Mouse (Mus musculus) hindbrain, postnatal 0 days (tissue): ENCODE results near the gene Dctn3. TPM values are rescaled to one million over a fixed set of nuclear protein-coding genes. Genes with fewer than 3 reads are reported as not detected.
"Not testable (repeated sequence)": the region's sequence is repeated elsewhere in the genome, so short reads cannot be mapped to it uniquely, and the experiment has no call there.

ENCODE experiments used
- ATAC-seq: fragments of 200-750 bp; cut with Nextera tagmentation; 2 replicates; pipeline ENCODE4 v1.8.0; 2017; ENCODE audit warnings: mild to moderate bottlenecking, moderate TSS enrichment, moderate library complexity
- DNase-seq: peaks from one replicate; pipeline ENCODE4 v3.0.0-alpha.2; 2015; ENCODE audit warnings: low spot score
- H3K27ac ChIP-seq: fragments of 300-500 bp; sonication (generic); 2 replicates; pipeline ENCODE4 v1.5.1; 2014; ENCODE audit warnings: mild to moderate bottlenecking
- H3K27me3 ChIP-seq: fragments of 300-500 bp; sonication (generic); 2 replicates; pipeline ENCODE4 v1.6.1; 2014; ENCODE audit warnings: low read length, mixed read lengths; ENCODE audit not compliant: insufficient read depth
- H3K36me3 ChIP-seq: fragments of 300-500 bp; sonication (generic); 2 replicates; pipeline ENCODE4 v1.6.1; 2014; ENCODE audit warnings: low read length, mixed read lengths; ENCODE audit not compliant: insufficient read depth
- H3K4me1 ChIP-seq: fragments of 300-500 bp; sonication (generic); 2 replicates; pipeline ENCODE4 v1.6.1; 2014; ENCODE audit warnings: antibody characterized with exemption, low read length, mixed read lengths; ENCODE audit not compliant: insufficient read depth
- H3K4me2 ChIP-seq: fragments of 300-500 bp; sonication (generic); 2 replicates; pipeline ENCODE4 v1.6.1; 2014; ENCODE audit warnings: low read depth, mild to moderate bottlenecking, low read length, moderate library complexity, mixed read lengths
- H3K4me3 ChIP-seq: fragments of 300-500 bp; sonication (generic); 2 replicates; pipeline ENCODE4 v1.5.1; 2014; ENCODE audit warnings: low read length
- H3K9ac ChIP-seq: fragments of 300-500 bp; sonication (generic); replicated peaks from 2 replicates; pipeline ENCODE4 v1.6.1; 2014; ENCODE audit warnings: mild to moderate bottlenecking, low read length, moderate library complexity, mixed read lengths
- H3K9me3 ChIP-seq: fragments of 300-500 bp; sonication (generic); 2 replicates; pipeline ENCODE4 v1.6.1; 2016; ENCODE audit warnings: low read length, mixed read lengths
- CTCF ChIP-seq: IDR thresholded peaks from 2 replicates; pipeline ENCODE4 v1.5.1; 2016; ENCODE audit warnings: antibody characterized with exemption, control low read depth, low read depth
- WGBS: fragments of 180-500 bp; shearing (Covaris S2); extraction: QIAGEN DNeasy Blood & Tissue Kit; methylation state at CpG from one replicate; pipeline ENCODE4 v1.1.7; 2014; 5-methylcytosine and 5-hydroxymethylcytosine counted together
- polyA plus RNA-seq: library from polyadenylated mRNA; unstranded; fragments of >200 nt; fragmentation: Nextera tagmentation; extraction: Ambion mirVana; gene quantifications from 2 replicates; pipeline ENCODE4 v1.2.1, GENCODE M21; 2015
- total RNA-seq: library from RNA; depleted of rRNA; stranded (reverse); fragments of >200 nt; gene quantifications from 2 replicates; pipeline ENCODE4 v1.2.3, GENCODE M21; 2014

The Dctn3 gene
- total and polyA plus RNA-seq, 2 experiments from 2014 or later: 147 to 316 TPM

GRCm38 (mm10) chr4:41696930-41697841, 25.8 kb downstream of the Dctn3 start, which contains the start of gene Cntfr:
TSS of gene Cntfr (minus strand) at chr4:41697089.
- not testable (repeated sequence) for H3K4me3 ChIP-seq, H3K9ac ChIP-seq, ATAC-seq, H3K27me3 ChIP-seq, H3K9me3 ChIP-seq, H3K36me3 ChIP-seq, H3K27ac ChIP-seq, H3K4me2 ChIP-seq, H3K4me1 ChIP-seq
- DNase-seq: peak; percentile 82
- TF ChIP-seq CTCF: peak; percentile 80
- WGBS: 21% methylated on average over 26 of the region's 40 CpGs

GRCm38 (mm10) chr4:41696452-41696851, 26.5 kb downstream of the Dctn3 start:
- not testable (repeated sequence) for H3K27ac ChIP-seq, DNase-seq, H3K9me3 ChIP-seq, H3K36me3 ChIP-seq, H3K9ac ChIP-seq, H3K27me3 ChIP-seq, H3K4me3 ChIP-seq, ATAC-seq, H3K4me1 ChIP-seq, H3K4me2 ChIP-seq
- 19% methylated on average over 11 of the region's 15 CpGs for WGBS

GRCm38 (mm10) chr4:41695800-41696199, 27.2 kb downstream of the Dctn3 start:
- not testable (repeated sequence) for H3K4me3 ChIP-seq, H3K4me2 ChIP-seq, H3K27ac ChIP-seq, H3K36me3 ChIP-seq, H3K4me1 ChIP-seq, DNase-seq, ATAC-seq, H3K9ac ChIP-seq, H3K9me3 ChIP-seq, H3K27me3 ChIP-seq
- 0% methylated on average over 10 of the region's 38 CpGs for WGBS

GRCm38 (mm10) chr4:41693511-41693910, 29.5 kb downstream of the Dctn3 start:
- not testable (repeated sequence) for H3K9ac ChIP-seq, H3K4me2 ChIP-seq, H3K36me3 ChIP-seq, H3K27ac ChIP-seq, H3K4me3 ChIP-seq, H3K27me3 ChIP-seq, ATAC-seq, DNase-seq, H3K4me1 ChIP-seq, H3K9me3 ChIP-seq
- WGBS: 15% methylated on average over 4 of the region's 4 CpGs

GRCm38 (mm10) chr4:41690014-41690413, 33.0 kb downstream of the Dctn3 start:
- H3K4me1 ChIP-seq, H3K9me3 ChIP-seq, H3K36me3 ChIP-seq, H3K4me3 ChIP-seq, H3K9ac ChIP-seq, H3K4me2 ChIP-seq, DNase-seq, ATAC-seq, H3K27me3 ChIP-seq, H3K27ac ChIP-seq: not testable (repeated sequence)
- WGBS: no CpG with 5 or more reads among the region's 4 CpGs

GRCm38 (mm10) chr4:41688562-41688961, 34.4 kb downstream of the Dctn3 start:
- not testable (repeated sequence) for DNase-seq, ATAC-seq, H3K9me3 ChIP-seq, H3K27me3 ChIP-seq, H3K4me1 ChIP-seq, H3K27ac ChIP-seq, H3K36me3 ChIP-seq, H3K4me3 ChIP-seq, H3K9ac ChIP-seq, H3K4me2 ChIP-seq
- WGBS: 37% methylated on average over 1 of the region's 1 CpGs

- not testable (repeated sequence) for H3K36me3 ChIP-seq
Observed at GRCm38 (mm10) chr4:41685882-41686492, 37.0 kb downstream of the Dctn3 start.

GRCm38 (mm10) chr4:41684931-41685453, 38.0 kb downstream of the Dctn3 start:
- not testable (repeated sequence) for H3K4me1 ChIP-seq, H3K27ac ChIP-seq, H3K4me2 ChIP-seq, H3K9ac ChIP-seq, H3K4me3 ChIP-seq, H3K27me3 ChIP-seq, ATAC-seq, H3K36me3 ChIP-seq, H3K9me3 ChIP-seq, DNase-seq
- 0% methylated on average over 14 of the region's 14 CpGs for WGBS

More at GRCm38 (mm10) chr4:41685882-41686492, 37.0 kb downstream of the Dctn3 start:
- not testable (repeated sequence) for H3K9me3 ChIP-seq, H3K9ac ChIP-seq, DNase-seq, H3K4me3 ChIP-seq, ATAC-seq, H3K27ac ChIP-seq, H3K4me1 ChIP-seq, H3K4me2 ChIP-seq, H3K27me3 ChIP-seq
- WGBS: 19% methylated on average over 10 of the region's 10 CpGs

GRCm38 (mm10) chr4:41684131-41684930, 38.6 kb downstream of the Dctn3 start:
- DNase-seq, H3K36me3 ChIP-seq, H3K27ac ChIP-seq, H3K9me3 ChIP-seq, H3K9ac ChIP-seq, H3K4me1 ChIP-seq, H3K4me3 ChIP-seq, H3K27me3 ChIP-seq: not testable (repeated sequence)
- ATAC-seq: peak; percentile 14; the same call in 1 of the 2 replicates
- 6% methylated on average over 21 of the region's 27 CpGs for WGBS
- H3K4me2 ChIP-seq: peak overlapping the region; percentile 38; the same call in 1 of the 2 replicates
